Mouse (Mus musculus) thymus, adult 2 months (tissue): ENCODE measurements around the gene Sh3rf1.

Source experiments
- CTCF ChIP-seq: fragments of 200-500 bp; IDR thresholded peaks from 2 replicates; pipeline ENCODE4 v1.5.1; 2012; ENCODE audit warnings: mild to moderate bottlenecking, control low read depth, low read length, moderate library complexity, borderline replicate concordance; ENCODE audit not compliant: control insufficient read depth, poor library complexity, insufficient read depth; ENCODE audit errors: extremely low read depth
- POLR2A ChIP-seq: fragments of 200-500 bp; IDR thresholded peaks from 2 replicates; pipeline ENCODE4 v1.6.1; 2012; ENCODE audit warnings: mild to moderate bottlenecking, low read length, control low read depth, moderate library complexity; ENCODE audit not compliant: control insufficient read depth, poor library complexity, insufficient read depth; ENCODE audit errors: extremely low read depth

DNA sequence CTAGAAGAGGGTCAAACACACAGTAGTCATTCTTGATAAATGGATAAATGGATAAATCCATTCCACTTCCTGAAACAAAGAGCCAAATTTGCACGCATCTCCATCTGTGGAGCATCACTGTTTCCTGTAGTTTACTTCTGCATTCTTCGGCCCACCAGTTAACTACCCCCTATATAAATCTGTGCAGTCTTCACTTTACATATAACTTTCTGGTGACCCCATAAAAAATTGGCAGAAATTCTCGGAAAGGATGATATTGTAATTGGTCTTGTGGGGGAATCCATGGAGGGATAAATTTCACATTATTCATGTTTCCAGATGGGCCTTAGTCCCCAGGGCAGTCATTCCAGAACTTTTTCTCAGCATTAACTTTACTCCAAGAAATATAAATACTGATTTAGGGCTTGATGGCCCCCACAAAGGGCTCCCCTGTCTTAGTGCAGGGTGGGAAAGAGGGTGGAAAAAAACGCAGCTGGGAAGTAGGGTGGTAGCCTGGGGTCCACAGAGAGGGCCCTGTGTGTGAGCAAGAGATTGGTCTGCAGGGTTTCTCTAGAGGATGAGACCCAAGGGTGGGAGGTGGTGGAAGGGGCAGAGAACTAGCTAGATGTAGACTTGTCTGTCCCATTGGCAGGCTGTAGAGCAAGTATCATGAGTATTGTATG, 205.3 kb downstream of the Sh3rf1 start:
- TF ChIP-seq POLR2A (no peak), CTCF (no peak)
